Mouse (Mus musculus) liver, embryonic 14.5 days (tissue): ENCODE data around the gene Man1c1. TPM values are rescaled to one million over a fixed set of nuclear protein-coding genes. Genes with fewer than 3 reads are reported as not detected.

Experiments
- ATAC-seq: fragments of 200-750 bp; cut with Nextera tagmentation; 2 replicates; pipeline ENCODE4 v1.8.0; 2017; ENCODE audit warnings: moderate number of reproducible peaks, mild to moderate bottlenecking, moderate library complexity; ENCODE audit not compliant: insufficient read depth
- DNase-seq, 3 experiments: peaks; one replicate each; pipeline ENCODE4 v3.0.0-alpha.2; 2012 to 2013; ENCODE audit warnings: low read depth in 3 of 3, low spot score in 3 of 3
- H3K27ac ChIP-seq: fragments of 300-500 bp; sonication (generic); 2 replicates; pipeline ENCODE4 v1.5.1; 2014; ENCODE audit warnings: moderate library complexity, mild to moderate bottlenecking, control low read depth, inconsistent platforms
- H3K27me3 ChIP-seq: fragments of 300-500 bp; sonication (generic); 2 replicates; pipeline ENCODE4 v1.6.1; 2014; ENCODE audit warnings: mild to moderate bottlenecking, low read length, moderate library complexity; ENCODE audit not compliant: control insufficient read depth, insufficient read depth
- H3K36me3 ChIP-seq: fragments of 300-500 bp; sonication (generic); replicated peaks from 2 replicates; pipeline ENCODE4 v1.6.1; 2014; ENCODE audit warnings: low read depth; ENCODE audit not compliant: control insufficient read depth, insufficient read depth
- H3K4me1 ChIP-seq, 2 experiments: fragments of 200-500 bp in 1 of 2; fragments of 300-500 bp in 1 of 2; sonication (generic) in 1 of 2; replicated peaks; 2 replicates each; pipeline ENCODE4 v1.6.1; 2012 to 2014; ENCODE audit warnings: antibody characterized with exemption in 1 of 2, inconsistent platforms in 1 of 2, low read length in 1 of 2; ENCODE audit not compliant: control insufficient read depth in 2 of 2, insufficient read depth in 2 of 2
- H3K4me2 ChIP-seq: fragments of 300-500 bp; sonication (generic); 2 replicates; pipeline ENCODE4 v1.6.1; 2014; ENCODE audit warnings: low read depth, mild to moderate bottlenecking, control low read depth, moderate library complexity
- H3K4me3 ChIP-seq, 2 experiments: fragments of 200-500 bp in 1 of 2; fragments of 300-500 bp in 1 of 2; sonication (generic) in 1 of 2; 2 replicates each; pipeline ENCODE4 v1.5.1; 2012 to 2014; ENCODE audit warnings: low read depth in 2 of 2, low read length in 2 of 2, mild to moderate bottlenecking in 2 of 2, control low read depth in 1 of 2, inconsistent platforms in 1 of 2, moderate library complexity in 1 of 2; ENCODE audit not compliant: insufficient read depth in 1 of 2
- H3K9ac ChIP-seq: fragments of 300-500 bp; sonication (generic); replicated peaks from 2 replicates; pipeline ENCODE4 v1.6.1; 2014; ENCODE audit warnings: mild to moderate bottlenecking, control low read depth, moderate library complexity
- H3K9me3 ChIP-seq: fragments of 300-500 bp; sonication (generic); 2 replicates; pipeline ENCODE4 v1.6.1; 2016; ENCODE audit warnings: low read length, mixed read lengths; ENCODE audit not compliant: control insufficient read depth
- CTCF ChIP-seq: IDR thresholded peaks from 2 replicates; pipeline ENCODE4 v1.5.1; 2016; ENCODE audit warnings: antibody characterized with exemption, low read depth, control low read depth
- EP300 ChIP-seq: IDR thresholded peaks from 2 replicates; pipeline ENCODE4 v1.6.1; 2016; ENCODE audit warnings: antibody characterized with exemption, low read depth
- WGBS: fragments of 180-500 bp; shearing (Covaris S2); extraction: QIAGEN DNeasy Blood & Tissue Kit; methylation state at CpG from one replicate; pipeline ENCODE4 v1.1.7; 2014; ENCODE audit not compliant: insufficient replicate concordance; 5-methylcytosine and 5-hydroxymethylcytosine counted together
- polyA plus RNA-seq, 2 experiments: library from polyadenylated mRNA; depleted of rRNA in 1 of 2; stranded (reverse) in 1 of 2; unstranded in 1 of 2; fragments of >200 nt; fragmentation: Nextera tagmentation in 1 of 2; extraction: Ambion mirVana in 1 of 2; gene quantifications; 2 replicates each; pipeline versions ENCODE4 v1.2.1 to v1.2.3; 2012 to 2014

Man1c1 gene
- polyA plus RNA-seq, 2 experiments: 1.2 to 1.9 TPM

DNA sequence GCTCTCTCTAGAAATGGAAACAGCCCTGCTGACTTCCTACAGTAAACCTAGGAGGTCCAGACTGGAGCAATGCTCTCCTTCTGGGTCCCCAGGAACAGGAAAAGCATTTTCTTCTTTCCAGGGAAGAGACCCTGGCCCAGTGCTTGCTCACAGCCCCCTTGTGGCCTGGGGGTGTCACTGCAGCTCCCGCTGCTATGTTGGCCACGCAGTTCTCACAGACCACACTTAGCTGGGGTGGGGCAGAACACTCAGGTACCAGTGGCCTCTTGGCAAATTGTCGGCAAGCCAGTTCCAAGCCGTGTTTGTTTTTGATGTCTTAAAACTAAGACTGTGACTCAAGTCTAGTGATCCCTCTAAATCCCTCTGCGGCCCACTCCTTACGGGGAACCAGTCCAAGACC, 2.2 kb downstream of the Man1c1 start:
- no peak overlapping the region for H3K9ac ChIP-seq
- no peak for DNase-seq

GRCm38 (mm10) chr4:134700911-134701310, 3.2 kb downstream of the Man1c1 start:
- Histone ChIP-seq H3K9ac (no peak overlapping the region), H3K36me3 (no peaks in the 10 kb centered on the region), H3K4me1 (no peaks in the 10 kb centered on the region), H3K4me2 (no peak overlapping the region), H3K4me3 (no peak overlapping the region), H3K9me3 (no peaks in the 10 kb centered on the region), H3K27me3 (peaks cover 46% of the 10 kb centered on the region), H3K27ac (no peak overlapping the region)
- no peak for TF ChIP-seq CTCF
- TF ChIP-seq EP300: no peak
- no peak for DNase-seq
- 57% methylated on average over 2 of the region's 2 CpGs for WGBS
- ATAC-seq: no peak

More for the DNA sequence above, 2.2 kb downstream of the Man1c1 start:
- Histone ChIP-seq H3K4me3 (peak overlapping the region; percentile 15 to 59; a peak in 3 of 4 replicates), H3K36me3 (no peaks in the 10 kb centered on the region), H3K4me1 (no peaks in the 10 kb centered on the region), H3K27me3 (peaks cover 46% of the 10 kb centered on the region), H3K27ac (no peak overlapping the region), H3K4me2 (peak overlapping the region; percentile 81), H3K9me3 (no peaks in the 10 kb centered on the region)
- 34% methylated on average over 6 of the region's 6 CpGs for WGBS
- no peak for ATAC-seq
- TF ChIP-seq EP300 (no peak), CTCF (peak; percentile 93)

DNA sequence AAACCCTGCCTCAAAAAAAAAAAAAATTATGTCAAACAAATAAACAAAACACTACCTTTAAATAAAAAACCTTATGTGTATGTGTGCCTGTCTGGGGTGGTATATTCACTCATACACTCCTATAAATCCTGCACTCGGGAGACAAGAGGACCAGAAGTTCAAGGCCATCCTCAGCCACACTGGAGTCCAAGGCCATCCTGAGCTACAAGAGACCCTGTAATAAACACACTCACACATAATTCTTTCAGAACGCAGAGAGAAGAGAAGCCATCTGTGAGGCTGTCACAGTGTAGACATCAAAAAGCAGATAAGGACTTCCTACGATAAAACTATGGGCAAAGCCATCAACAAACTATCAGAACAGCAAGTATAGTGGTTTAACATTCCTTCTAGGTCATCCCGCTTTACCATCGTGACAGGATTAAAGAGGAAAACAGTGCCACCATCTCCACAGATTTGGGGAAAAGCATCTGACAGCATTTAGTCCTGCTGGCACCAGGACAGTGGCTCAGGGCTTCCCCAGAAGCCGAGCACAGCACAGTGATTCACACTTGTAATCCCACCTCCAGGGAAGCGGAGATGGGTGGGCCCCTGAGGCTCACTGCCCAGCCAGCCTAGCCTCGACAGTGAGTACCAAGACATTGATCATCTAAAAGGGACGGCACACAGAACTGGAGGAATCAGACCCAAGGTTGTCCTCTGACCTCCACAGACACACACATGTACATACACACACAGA, 10.7 kb downstream of the Man1c1 start:
- no peak overlapping the region for H3K4me3 ChIP-seq
- H3K4me1 ChIP-seq: no peaks in the 10 kb centered on the region
- 58% methylated on average over 9 of the region's 9 CpGs for WGBS
- H3K9me3 ChIP-seq: no peaks in the 10 kb centered on the region; the same call in 1 of the 2 replicates
- H3K27me3 ChIP-seq: no peaks in the 10 kb centered on the region
- H3K36me3 ChIP-seq: no peaks in the 10 kb centered on the region
- no peak overlapping the region for H3K27ac ChIP-seq
- DNase-seq (no peak), ATAC-seq (no peak)
- H3K9ac ChIP-seq: no peak overlapping the region
- no peak overlapping the region for H3K4me2 ChIP-seq
- TF ChIP-seq CTCF (no peak), EP300 (no peak)

- H3K27ac ChIP-seq: no peak overlapping the region
- TF ChIP-seq CTCF (peak; percentile 40), EP300 (no peak)
- H3K4me3 ChIP-seq: no peak overlapping the region
- no peak overlapping the region for H3K9ac ChIP-seq
- DNase-seq: no peak
- no peak for ATAC-seq
- no peak overlapping the region for H3K4me2 ChIP-seq
- H3K27me3 ChIP-seq: no peaks in the 10 kb centered on the region
- 73% methylated on average over 1 of the region's 1 CpGs for WGBS
- no peaks in the 10 kb centered on the region for H3K36me3 ChIP-seq
- H3K9me3 ChIP-seq: no peaks in the 10 kb centered on the region; the same call in 1 of the 2 replicates
- no peaks in the 10 kb centered on the region for H3K4me1 ChIP-seq
These were observed 11.7 kb downstream of the Man1c1 start for GRCm38 (mm10) chr4:134692388-134692787.

GRCm38 (mm10) chr4:134686022-134686661, 17.9 kb downstream of the Man1c1 start:
- 84% methylated on average over 13 of the region's 13 CpGs for WGBS
- TF ChIP-seq EP300 (no peak), CTCF (no peak)
- peaks cover 0 to 10% of the 10 kb centered on the region in 2 experiments; a peak in 2 of 4 replicates for H3K4me1 ChIP-seq

More at GRCm38 (mm10) chr4:134686022-134686661, 17.9 kb downstream of the Man1c1 start:
- Histone ChIP-seq H3K9me3 (peaks cover 4% of the 10 kb centered on the region), H3K27ac (no peak overlapping the region), H3K4me2 (no peak overlapping the region), H3K27me3 (no peaks in the 10 kb centered on the region; the same call in 1 of the 2 replicates), H3K36me3 (no peaks in the 10 kb centered on the region), H3K4me3 (no peak overlapping the region), H3K9ac (no peak overlapping the region)
- ATAC-seq (no peak), DNase-seq (no peak)
